Mouse (Mus musculus) limb, embryonic 14.5 days (tissue): ENCODE results near the gene Ust. TPM values are rescaled to one million over a fixed set of nuclear protein-coding genes. Genes with fewer than 3 reads are reported as not detected.

ENCODE experiments used
- ATAC-seq: fragments of 200-750 bp; cut with Nextera tagmentation; 2 replicates; pipeline ENCODE4 v1.8.0; 2017; ENCODE audit warnings: low read depth, moderate number of reproducible peaks, moderate TSS enrichment; ENCODE audit not compliant: low FRiP score
- DNase-seq: peaks from one replicate; pipeline ENCODE4 v3.0.0-alpha.2; 2015; ENCODE audit warnings: low spot score
- H3K27ac ChIP-seq: fragments of 300-500 bp; sonication (generic); replicated peaks from 2 replicates; pipeline ENCODE4 v1.5.1; 2014; ENCODE audit warnings: low read depth, mild to moderate bottlenecking, low read length, moderate library complexity, mixed read lengths
- H3K27me3 ChIP-seq: fragments of 300-500 bp; sonication (generic); 2 replicates; pipeline ENCODE4 v1.6.1; 2014; ENCODE audit warnings: low read length, mixed read lengths; ENCODE audit not compliant: control insufficient read depth, insufficient read depth
- H3K36me3 ChIP-seq: fragments of 300-500 bp; sonication (generic); 2 replicates; pipeline ENCODE4 v1.6.1; 2014; ENCODE audit warnings: mild to moderate bottlenecking, low read length, moderate library complexity, mixed read lengths; ENCODE audit not compliant: control insufficient read depth, insufficient read depth
- H3K4me1 ChIP-seq: fragments of 300-500 bp; sonication (generic); 2 replicates; pipeline ENCODE4 v1.6.1; 2014; ENCODE audit warnings: antibody characterized with exemption, low read length, mixed read lengths; ENCODE audit not compliant: control insufficient read depth, insufficient read depth
- H3K4me2 ChIP-seq: fragments of 300-500 bp; sonication (generic); replicated peaks from 2 replicates; pipeline ENCODE4 v1.6.1; 2014; ENCODE audit warnings: low read depth, mild to moderate bottlenecking, low read length, moderate library complexity; ENCODE audit not compliant: severe bottlenecking
- H3K4me3 ChIP-seq: fragments of 300-500 bp; sonication (generic); replicated peaks from 2 replicates; pipeline ENCODE4 v1.5.1; 2014; ENCODE audit warnings: low read length
- H3K9ac ChIP-seq: fragments of 300-500 bp; sonication (generic); 2 replicates; pipeline ENCODE4 v1.6.1; 2014; ENCODE audit warnings: mild to moderate bottlenecking, low read depth, low read length, moderate library complexity; ENCODE audit not compliant: severe bottlenecking
- H3K9me3 ChIP-seq: fragments of 300-500 bp; sonication (generic); 2 replicates; pipeline ENCODE4 v1.6.1; 2016; ENCODE audit warnings: low read length; ENCODE audit not compliant: control insufficient read depth
- POLR2A ChIP-seq: fragments of 200-500 bp; IDR thresholded peaks from 2 replicates; pipeline ENCODE4 v1.8.0; 2012; ENCODE audit warnings: inconsistent platforms, mild to moderate bottlenecking, moderate library complexity, borderline replicate concordance; ENCODE audit not compliant: insufficient read depth, insufficient read length; ENCODE audit errors: extremely low read depth
- WGBS: fragments of 180-500 bp; shearing (Covaris S2); extraction: QIAGEN DNeasy Blood & Tissue Kit; methylation state at CpG from one replicate; pipeline ENCODE4 v1.1.7; 2014; 5-methylcytosine and 5-hydroxymethylcytosine counted together
- polyA plus RNA-seq, 2 experiments: library from polyadenylated mRNA; depleted of rRNA in 1 of 2; stranded (reverse) in 1 of 2; unstranded in 1 of 2; fragments of >200 nt; fragmentation: Nextera tagmentation in 1 of 2; extraction: Ambion mirVana in 1 of 2; gene quantifications; 2 replicates each; pipeline versions ENCODE4 v1.2.1 to v1.2.3; 2012 to 2014

Gene Ust
- polyA plus RNA-seq, 2 experiments = 9.9 to 14.5 TPM

DNA sequence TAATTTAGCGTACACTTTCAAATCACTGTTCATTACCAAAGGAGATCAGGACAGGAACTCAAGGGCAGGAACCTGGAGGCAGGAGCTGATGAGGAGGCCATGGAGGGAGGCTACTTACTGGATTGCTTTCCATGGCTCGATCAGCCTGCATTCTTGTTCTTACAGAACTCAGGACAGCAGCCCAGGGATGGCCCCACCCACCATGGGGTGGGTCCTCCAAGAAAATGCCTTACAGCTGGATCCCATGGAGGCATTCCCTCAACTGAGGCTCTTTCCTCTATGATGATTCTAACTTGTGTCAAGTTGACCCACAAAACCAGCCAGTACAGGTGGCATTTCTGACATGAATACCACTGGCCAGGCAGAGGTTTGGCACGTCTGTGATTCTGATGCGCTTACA lies 314.9 kb downstream of the Ust start:
- 77% methylated on average over 4 of the region's 4 CpGs for WGBS

DNA sequence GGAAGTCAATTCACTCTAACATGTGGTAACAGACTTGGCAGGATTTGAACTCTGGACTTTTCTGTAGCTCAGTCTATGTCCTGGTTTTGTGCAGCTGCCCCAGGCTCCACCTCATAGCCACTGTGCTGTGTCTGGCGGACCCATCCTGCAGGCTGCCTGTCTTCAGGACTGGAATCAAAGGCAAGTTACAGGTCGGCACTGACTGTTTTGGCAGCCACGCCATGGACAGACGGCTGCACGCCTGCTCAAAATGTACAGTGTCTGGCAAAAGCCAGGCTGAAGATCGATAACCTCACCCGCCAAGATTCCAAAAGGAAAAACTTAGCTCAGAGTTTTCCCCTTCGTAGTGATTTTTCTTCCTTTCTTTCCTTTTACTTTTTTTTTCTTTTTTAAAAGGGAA lies 318.8 kb downstream of the Ust start:
- Histone ChIP-seq H3K4me3 (no peak overlapping the region), H3K36me3 (no peaks in the 10 kb centered on the region), H3K9ac (no peak overlapping the region), H3K9me3 (no peaks in the 10 kb centered on the region), H3K4me2 (no peak overlapping the region), H3K27me3 (no peaks in the 10 kb centered on the region), H3K27ac (no peak overlapping the region), H3K4me1 (0 out of 2 replicates have a peak, but pooled peaks cover 3% of the 10 kb centered on the region)
- WGBS = 84% methylated on average over 8 of the region's 8 CpGs
- no peak for DNase-seq
- no peak for ATAC-seq
- TF ChIP-seq POLR2A = no peak

More for the DNA sequence above, 314.9 kb downstream of the Ust start:
- H3K4me2 ChIP-seq = no peak overlapping the region
- H3K9me3 ChIP-seq = no peaks in the 10 kb centered on the region
- no peak overlapping the region for H3K27ac ChIP-seq
- H3K4me1 ChIP-seq = no peaks in the 10 kb centered on the region
- H3K9ac ChIP-seq = no peak overlapping the region
- no peak overlapping the region for H3K4me3 ChIP-seq
- no peak for TF ChIP-seq POLR2A
- ATAC-seq (no peak), DNase-seq (no peak)
- H3K36me3 ChIP-seq = 0 out of 2 replicates have a peak, but pooled peaks cover 9% of the 10 kb centered on the region
- no peaks in the 10 kb centered on the region for H3K27me3 ChIP-seq

- H3K4me1 ChIP-seq = 0 out of 2 replicates have a peak, but pooled peaks cover 3% of the 10 kb centered on the region
- H3K27me3 ChIP-seq = no peaks in the 10 kb centered on the region
- no peaks in the 10 kb centered on the region for H3K36me3 ChIP-seq
- H3K9me3 ChIP-seq = no peaks in the 10 kb centered on the region
- no peak for ATAC-seq
- 89% methylated on average over 9 of the region's 9 CpGs for WGBS
- H3K4me3 ChIP-seq = no peak overlapping the region
- H3K27ac ChIP-seq = no peak overlapping the region
- H3K9ac ChIP-seq = no peak overlapping the region
- DNase-seq = no peak
- TF ChIP-seq POLR2A = no peak
- H3K4me2 ChIP-seq = no peak overlapping the region
Measured at GRCm38 (mm10) chr10:8199026-8199756, 319.4 kb downstream of the Ust start.

GRCm38 (mm10) chr10:8197661-8198060 lies 321.0 kb downstream of the Ust start:
- 35% methylated on average over 2 of the region's 2 CpGs for WGBS
- Histone ChIP-seq H3K4me2 (no peak overlapping the region), H3K27ac (no peak overlapping the region), H3K9me3 (no peaks in the 10 kb centered on the region), H3K27me3 (no peaks in the 10 kb centered on the region), H3K36me3 (no peaks in the 10 kb centered on the region), H3K9ac (no peak overlapping the region), H3K4me1 (0 out of 2 replicates have a peak, but pooled peaks cover 3% of the 10 kb centered on the region), H3K4me3 (no peak overlapping the region)
- no peak for DNase-seq
- no peak for ATAC-seq
- no peak for TF ChIP-seq POLR2A

- Histone ChIP-seq H3K36me3 (no peaks in the 10 kb centered on the region), H3K4me1 (0 out of 2 replicates have a peak, but pooled peaks cover 3% of the 10 kb centered on the region), H3K27ac (no peak overlapping the region), H3K27me3 (no peaks in the 10 kb centered on the region), H3K9ac (no peak overlapping the region), H3K9me3 (no peaks in the 10 kb centered on the region), H3K4me2 (no peak overlapping the region), H3K4me3 (no peak overlapping the region)
- no peak for TF ChIP-seq POLR2A
- ATAC-seq (peak; percentile 86), DNase-seq (peak; percentile 87)
- 9% methylated on average over 2 of the region's 2 CpGs for WGBS
Measured at GRCm38 (mm10) chr10:8196300-8196699, 322.3 kb downstream of the Ust start.
